Mouse (Mus musculus) left cerebral cortex, postnatal 25 days (tissue): ENCODE results near the gene Cidec. TPM values are rescaled to one million over a fixed set of nuclear protein-coding genes. Genes with fewer than 3 reads are reported as not detected.

ENCODE experiments used
- DNase-seq, 2 experiments: peaks; one replicate each; pipeline ENCODE4 v3.0.0; 2022; ENCODE audit warnings: low spot score in 2 of 2, mixed read lengths in 1 of 2
- intact Hi-C: fragments of 180-260 bp; cut with DNase I; formaldehyde crosslinking; loops from one replicate; pipeline ENCODE4 v1.15.1; 2025
- total RNA-seq, 2 experiments: library from RNA; stranded (reverse); gene quantifications; 2 replicates each; pipeline ENCODE4 v1.2.3; 2021

The Cidec gene
- total RNA-seq, 2 experiments from 2014 or later = not detected

DNA sequence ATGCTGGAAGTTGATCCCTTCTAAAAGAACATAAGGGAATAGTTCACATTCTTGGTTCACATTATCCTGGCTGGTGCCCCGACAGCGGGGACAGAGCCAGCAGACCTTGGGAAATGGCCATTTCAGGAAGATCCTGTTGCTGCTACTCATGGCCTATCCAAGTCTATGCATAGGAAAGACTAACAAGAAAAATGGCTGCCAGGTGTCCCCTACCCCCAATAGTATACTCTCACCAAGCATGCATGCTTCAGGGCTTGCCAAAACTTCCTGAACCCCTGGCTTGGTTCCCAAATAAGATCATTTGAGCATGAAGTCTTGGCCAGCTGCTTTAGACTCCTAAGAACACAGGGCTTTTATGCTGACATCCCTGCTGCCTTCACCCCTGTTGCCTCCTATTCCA, 16.3 kb upstream of the Cidec start:
- intact Hi-C loops = loop anchor here (5.0 kb wide), 1 partner anchor 80 kb away; the partner anchor contains the start of genes Emc3 and Fancd2
- DNase-seq = no peak

DNA sequence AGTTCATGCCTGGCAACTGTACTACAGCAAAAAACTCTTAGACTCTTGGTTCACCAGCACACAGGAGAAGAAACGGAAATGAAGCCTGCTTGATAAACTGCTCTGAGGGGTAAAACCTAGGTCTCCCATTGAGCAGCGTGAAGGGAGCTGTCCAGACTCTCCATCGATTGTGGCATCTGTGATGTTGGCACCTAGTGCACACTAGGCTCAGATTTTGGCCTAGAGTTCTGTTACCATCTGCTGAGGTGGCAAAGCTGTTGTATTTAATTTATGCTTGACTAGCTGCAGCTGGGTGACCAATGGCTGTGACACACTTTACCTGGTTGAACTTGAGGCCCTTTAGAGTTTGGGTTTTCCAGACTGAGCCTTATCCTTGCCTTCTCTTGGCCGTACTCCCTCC, 12.1 kb upstream of the Cidec start:
- DNase-seq = no peak
- intact Hi-C loops = no loop called here

DNA sequence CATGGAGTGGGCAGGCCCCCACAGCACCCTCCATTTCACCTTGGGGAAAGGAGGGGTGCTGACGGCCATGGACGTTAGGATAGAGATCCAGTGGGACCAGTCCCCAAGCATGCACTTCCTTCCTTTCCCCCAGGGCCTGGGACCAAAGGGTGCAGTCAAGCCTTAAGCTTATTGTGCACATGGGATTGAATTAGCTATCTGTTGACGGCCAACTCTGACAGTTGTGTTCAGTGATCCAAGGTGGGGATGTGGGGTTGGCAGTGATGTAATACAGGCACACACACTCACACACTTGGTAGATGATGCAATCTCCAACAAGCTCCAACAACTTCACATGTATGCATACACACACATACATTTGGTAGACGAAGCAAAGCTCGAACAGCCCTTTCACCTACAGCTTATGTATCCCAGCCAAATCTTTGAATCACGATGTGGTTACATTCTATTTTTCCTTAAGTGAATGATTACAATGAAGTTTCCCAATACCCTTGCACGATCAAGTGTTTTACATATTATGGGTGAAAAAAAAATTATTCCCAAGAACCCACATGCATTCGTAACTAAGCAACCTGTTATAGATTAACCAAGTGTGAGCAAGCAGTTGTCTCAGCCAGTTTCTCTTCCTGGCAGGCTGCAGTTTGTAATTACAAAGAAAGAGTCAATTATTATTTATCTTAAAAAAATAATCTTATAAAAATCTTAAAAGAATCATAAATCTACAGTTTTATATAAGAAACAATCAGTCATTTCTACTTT, 8.8 kb upstream of the Cidec start:
- DNase-seq = no peak
- intact Hi-C loops = no loop called here

DNA sequence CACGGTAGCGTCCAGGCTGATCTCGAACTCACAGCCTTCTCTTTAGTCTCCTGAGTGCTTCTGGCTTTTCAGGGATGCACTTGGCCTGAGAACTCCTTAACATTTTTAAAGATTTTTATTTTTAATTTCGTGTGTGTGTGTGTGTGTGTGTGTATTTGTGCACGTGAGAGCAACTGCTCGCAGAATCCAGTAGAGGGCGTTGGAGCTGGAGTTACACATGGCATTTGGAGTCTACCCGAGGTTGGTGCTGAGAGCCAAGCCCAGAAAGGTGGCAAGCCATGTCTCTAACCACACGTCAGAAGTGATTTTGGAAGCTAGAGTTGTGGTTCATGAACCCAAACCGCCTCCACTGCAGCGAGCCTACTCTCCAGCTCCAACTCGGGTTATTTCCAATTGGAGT, 7.5 kb upstream of the Cidec start:
- intact Hi-C loops = no loop called here
- DNase-seq = no peak

DNA sequence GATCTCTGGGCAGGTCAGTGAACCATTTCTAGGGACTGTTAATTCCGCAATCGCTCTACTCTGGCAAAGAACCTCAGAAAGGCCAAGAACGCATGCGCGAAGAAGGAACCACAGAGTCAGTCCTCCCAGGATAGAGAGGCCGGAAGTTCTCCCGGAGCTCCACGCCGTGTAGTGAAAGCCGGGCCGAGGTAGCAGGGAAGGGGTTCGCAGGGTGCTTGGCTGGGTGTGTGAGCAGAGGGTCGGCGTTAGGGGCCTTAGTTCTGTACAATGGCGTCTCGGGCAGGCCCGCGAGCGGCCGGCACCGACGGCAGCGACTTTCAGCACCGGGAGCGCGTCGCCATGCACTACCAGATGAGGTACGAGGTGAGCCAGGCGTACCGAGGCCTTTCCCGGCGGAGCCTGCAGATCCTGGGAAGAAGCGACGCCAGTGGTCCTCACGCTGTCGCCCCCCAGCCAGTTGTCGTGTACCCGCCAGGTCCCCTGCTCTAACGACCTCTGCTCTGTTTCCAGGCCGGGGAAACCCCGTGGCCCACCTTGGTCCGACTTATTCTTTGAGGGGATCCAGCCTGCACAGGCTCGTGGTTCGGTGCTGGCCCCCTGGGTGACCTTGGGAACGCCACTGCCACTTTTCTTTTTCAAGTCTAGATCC, 7.0 kb upstream of the Cidec start, which contains the start of gene Jagn1:
Jagn1 (plus strand) TSS at position 128 of the 649 bp plus-strand sequence.
- DNase-seq = peak; percentile 88 to 93
- intact Hi-C loops = loop anchor here (1.0 kb wide), 1 partner anchor 27 kb away; no protein-coding TSS in a partner anchor

DNA sequence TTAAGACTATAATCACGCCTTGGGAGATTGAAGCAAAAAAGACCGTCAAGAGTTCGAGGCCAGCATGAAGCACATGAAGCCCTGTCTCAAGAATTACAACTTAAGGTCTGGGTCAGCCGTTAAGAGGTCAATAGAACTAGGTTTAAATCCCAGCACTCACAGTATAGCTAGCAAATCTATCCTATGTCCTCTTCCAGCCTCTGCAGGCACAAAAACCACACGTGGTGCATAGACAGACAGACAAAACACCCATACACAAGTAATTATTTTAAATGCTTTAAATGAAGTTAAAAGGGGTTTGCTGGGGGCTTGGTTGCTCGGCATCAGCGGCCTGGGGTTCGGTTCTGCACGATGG, 6.5 kb upstream of the Cidec start:
- intact Hi-C loops = loop anchor here (1.0 kb wide), 1 partner anchor 27 kb away; no protein-coding TSS in a partner anchor

DNA sequence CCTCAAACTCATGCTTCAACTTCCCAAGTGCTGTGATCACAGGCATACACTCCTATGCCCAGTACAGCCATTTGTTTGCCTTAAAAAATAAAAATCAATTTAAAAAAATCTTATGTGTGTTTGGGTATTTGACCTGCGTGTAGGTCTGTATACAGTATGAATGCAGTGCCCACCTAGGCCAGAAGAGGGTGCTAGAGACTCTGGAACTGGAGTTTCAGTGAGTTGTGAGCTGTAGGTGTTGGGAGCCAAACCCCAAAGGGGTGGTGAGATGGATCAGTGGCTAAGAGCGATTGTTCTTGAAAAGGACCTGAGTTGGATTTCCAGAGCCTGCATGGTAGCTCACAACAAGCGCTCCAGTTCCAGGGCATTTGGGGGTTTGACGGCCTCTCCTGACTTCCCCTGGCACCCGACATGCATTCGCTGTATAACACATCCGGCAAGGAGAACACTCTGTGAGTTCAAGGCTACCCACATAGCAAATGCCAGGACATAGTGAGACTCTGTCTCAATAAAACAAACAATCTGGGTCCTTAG, 5.7 kb upstream of the Cidec start:
- intact Hi-C loops = no loop called here

More for the DNA sequence above, 6.5 kb upstream of the Cidec start:
- no peak for DNase-seq

DNA sequence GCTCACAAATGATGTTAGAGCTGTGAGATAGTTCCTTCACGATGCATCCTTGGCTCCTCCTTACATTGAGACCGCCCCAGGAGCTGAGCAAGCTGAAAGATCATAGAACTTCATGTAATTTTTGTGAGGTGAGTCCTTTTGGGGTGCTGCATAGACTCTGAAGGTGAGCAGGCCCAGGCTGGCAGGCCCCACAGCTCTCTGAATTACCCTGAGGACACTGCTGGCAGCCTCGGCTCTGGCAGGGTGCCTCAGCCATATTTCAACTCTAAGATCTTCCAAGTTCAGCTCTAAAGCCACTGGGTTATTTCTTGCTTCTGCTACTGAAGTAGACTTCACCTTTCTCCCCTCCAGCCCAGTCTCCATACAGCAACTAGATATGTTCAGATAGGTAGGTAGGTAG, 5.1 kb upstream of the Cidec start:
- intact Hi-C loops = no loop called here

More for the DNA sequence above, 5.7 kb upstream of the Cidec start:
- peak; percentile 54 to 74 for DNase-seq

DNA sequence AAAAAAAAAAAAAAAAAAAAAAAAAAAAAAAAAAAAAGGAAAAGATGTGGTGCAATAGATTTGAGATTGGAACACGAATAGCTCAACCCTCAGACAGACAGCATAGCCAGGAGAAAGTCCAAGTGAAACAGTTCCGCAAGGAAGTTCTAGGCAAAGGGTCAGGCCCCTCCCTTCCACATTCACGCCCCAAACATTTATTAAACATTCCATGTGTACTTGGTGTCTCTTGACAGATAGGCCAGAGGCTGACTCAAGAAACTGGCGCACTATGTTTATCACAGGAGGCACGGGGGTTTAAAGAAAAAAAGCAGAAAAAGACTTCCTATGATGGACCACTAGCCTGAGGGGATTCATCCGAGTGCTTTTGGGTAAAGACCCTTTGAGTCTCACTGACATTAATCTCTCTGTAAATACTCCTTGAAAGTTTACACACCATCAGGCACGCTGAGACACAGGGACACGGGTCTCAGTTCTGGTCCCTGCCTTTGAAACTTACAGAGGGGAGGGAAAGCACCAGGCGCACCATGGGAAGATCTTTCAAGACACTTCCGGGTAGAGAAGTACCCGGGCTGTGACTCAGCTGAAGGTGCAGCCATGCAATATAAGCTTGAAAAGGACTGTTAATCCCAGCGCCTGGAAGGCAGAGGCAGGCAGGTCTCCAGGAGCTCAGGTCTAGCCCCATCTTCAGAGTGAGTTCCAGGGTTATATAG, 3.3 kb upstream of the Cidec start:
- intact Hi-C loops = no loop called here
- no peak for DNase-seq

More for the DNA sequence above, 5.1 kb upstream of the Cidec start:
- no peak for DNase-seq

DNA sequence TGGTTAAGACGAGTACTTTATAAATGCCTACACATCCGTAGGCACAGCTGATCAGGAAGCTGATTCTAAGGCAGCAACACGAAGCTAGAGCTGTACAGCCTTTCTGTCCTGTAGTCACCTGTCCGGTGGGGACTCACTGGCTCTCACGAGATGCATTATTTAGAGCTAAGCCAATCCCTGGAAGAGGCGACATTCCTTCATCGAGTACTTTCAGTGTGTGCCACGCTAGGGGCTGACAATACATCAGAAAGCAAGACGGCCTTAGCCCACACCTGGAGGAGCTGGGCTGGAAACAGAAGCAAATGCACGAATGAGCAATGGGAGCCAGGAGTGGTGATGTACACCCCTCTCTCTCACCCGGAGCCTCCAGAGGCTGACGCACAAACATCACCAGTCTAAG, 1.6 kb upstream of the Cidec start:
- no peak for DNase-seq
- intact Hi-C loops = no loop called here

DNA sequence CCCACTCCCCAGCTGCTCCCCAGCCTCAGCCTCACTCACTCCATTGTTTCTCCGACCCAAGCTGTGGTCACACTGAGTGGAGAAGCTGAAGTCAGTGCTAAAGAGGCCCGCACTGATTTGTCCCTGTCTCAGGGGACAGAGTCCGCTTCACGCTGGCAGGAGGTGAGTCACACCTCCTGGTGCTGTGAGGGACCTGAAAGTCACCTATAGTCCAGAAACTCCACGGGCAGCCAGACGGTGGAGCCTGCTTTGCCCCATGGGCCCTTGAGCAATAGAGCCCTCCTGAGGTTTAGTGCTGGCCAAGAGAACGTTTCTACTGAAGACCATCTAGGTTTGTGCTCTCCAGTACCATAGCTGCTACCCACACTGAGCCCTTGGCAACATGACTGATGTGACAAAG, 869 bp downstream of the Cidec start:
- intact Hi-C loops = no loop called here
- no peak for DNase-seq

DNA sequence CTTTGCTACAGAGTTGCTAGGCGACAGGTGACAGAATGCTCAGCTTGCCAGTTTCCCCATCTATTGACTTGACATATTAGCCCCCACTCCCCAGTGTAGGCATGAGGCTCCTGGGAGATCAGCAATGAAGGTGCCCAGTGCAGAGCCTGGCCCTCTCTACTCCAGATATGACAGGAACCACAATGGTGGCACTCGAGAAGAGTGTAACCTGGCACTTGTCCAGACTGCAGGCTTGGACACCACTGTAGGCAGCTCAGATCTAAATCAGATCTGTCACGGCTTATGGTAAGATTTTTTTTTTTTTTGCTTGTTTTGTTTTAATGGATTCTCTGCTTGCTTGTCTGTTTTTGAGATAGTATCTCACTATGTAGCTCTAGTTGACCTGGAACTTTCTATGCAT, 1.9 kb downstream of the Cidec start:
- no peak for DNase-seq
- intact Hi-C loops = no loop called here

DNA sequence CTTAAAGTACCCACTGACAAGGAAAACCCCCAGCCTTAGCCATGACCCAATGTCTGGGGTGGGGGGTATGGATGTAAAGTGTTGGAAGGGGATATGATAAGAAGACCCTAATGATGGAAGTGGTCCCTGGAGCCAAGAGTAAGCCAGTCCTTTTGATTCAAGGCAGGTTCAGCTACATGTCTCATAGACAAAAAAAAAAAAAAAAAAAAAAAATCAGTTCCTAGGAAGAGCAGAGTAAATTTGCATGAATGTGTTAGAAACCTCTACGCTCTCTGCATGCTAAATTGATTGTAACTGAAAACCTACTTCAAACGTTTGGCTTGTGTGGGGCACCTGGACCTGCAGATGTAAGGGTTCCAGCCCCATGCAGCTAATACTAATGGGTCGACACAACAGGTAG, 3.8 kb downstream of the Cidec start:
- DNase-seq = no peak
- intact Hi-C loops = no loop called here

DNA sequence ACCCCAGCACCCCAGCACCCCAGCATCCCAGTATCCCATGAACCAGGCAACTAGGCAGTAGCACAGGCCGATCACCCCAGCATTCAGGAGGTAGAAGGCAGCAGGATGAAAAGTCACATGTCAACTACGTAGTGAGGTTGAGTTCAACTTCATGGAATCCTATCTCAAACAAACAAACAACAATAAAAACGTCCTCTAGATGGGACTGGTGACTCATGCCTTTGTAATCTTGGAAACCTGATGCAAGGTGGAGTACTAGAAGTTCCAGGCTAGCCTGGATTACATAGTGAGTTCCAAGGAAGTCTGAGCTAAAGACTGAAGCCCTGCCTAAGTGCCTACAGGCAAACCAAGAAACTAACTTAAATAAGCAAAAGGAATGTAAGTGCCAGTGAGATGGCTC, 4.7 kb downstream of the Cidec start:
- intact Hi-C loops = no loop called here
- no peak for DNase-seq

DNA sequence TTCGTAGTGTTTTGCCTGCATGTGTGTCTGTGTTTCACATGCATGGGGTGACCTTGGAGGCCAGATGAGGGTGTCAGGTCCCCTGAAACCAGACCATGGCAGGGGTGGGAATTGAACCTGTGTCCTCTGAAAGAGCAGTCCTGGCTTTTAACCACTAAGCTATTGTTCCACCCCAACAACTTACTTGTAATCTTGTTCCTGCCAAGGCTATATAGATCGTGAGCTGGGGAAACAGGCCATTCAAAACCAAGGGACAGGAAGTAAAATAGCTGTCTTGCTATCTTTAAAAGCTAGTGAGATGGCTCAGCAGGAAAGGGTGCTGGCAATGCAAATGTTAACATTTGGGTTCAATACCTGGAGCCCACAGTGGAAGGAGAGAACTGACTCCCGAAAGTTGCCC, 5.6 kb downstream of the Cidec start:
- intact Hi-C loops = no loop called here

DNA sequence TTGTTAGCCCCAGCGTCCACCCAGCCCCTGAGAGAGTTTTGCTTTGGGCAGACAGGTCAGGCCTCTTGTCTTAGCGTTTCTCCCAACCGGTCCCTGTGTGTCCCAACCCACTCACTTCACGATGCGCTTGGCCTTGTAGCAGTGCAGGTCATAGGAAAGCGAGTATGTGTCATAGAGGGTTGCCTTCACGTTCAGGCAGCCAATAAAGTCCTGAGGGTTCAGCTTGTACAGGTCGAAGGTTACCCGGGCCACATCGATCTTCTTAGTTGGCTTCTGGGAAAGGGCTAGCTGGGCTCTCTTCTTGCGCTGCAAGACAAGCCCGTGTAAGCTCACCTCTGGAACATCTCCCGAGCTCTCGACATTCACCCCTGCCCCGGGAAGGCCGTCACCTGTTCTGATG, 7.6 kb downstream of the Cidec start:
- intact Hi-C loops = no loop called here
- DNase-seq = no peak

More for the DNA sequence above, 5.6 kb downstream of the Cidec start:
- no peak for DNase-seq

DNA sequence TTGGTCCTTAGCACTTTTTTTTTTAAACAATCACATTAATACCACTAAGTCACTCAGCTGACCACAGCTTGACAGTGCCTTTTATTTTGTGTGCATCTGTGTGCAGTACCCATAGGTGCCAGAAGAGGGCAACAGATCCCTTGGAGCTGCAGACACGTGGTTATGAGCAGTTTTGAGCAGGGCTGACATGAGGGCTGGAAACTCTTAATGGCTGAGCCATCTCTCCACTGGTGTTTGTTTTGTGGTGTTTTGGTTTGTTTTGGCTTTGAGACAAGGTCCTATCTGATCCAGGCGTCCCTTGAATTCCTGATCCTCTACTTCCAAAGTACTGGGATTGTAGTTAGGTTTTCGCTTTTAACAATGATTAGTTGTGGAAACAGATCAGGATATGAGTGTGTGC, 8.2 kb downstream of the Cidec start:
- intact Hi-C loops = no loop called here
- no peak for DNase-seq

DNA sequence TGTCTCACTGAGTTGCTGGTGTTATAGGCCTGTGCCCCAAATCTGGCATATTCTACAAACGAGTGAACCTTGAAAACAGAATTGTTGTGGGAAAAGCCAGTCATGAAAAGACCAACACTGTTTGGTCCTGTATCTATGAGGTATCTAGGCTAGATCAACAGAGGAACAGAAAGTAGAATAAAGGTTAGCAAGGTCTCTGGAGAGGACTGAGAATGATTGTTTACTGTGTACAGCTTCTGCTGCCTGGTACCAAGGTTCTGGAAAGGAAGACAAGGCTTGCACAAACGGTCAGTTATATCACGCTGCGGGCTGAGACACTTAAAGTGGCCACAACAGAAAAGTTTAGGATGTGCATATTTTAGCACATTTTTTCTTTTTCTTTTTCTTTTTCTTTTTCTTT, 8.9 kb downstream of the Cidec start:
- intact Hi-C loops = no loop called here

DNA sequence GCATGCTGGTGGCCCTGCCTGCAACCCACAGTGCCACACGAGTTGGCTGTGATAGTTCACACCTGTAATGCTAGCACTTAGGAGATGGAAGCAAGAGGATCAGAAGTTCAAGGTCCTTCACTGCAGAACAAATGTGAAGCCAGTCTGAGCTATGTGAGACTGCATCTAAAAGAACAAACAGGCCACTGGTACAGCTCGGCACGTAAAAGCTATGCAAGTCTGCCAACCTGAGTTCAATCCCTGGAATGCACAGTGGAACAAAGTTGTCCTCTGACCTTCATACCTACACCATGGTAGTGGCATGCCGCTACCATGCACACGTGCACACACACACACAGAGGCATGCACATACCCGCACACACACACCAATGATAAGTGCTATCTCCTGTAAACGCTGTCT, 11.4 kb downstream of the Cidec start:
- intact Hi-C loops = no loop called here
- DNase-seq = no peak

More for the DNA sequence above, 8.9 kb downstream of the Cidec start:
- DNase-seq = no peak

DNA sequence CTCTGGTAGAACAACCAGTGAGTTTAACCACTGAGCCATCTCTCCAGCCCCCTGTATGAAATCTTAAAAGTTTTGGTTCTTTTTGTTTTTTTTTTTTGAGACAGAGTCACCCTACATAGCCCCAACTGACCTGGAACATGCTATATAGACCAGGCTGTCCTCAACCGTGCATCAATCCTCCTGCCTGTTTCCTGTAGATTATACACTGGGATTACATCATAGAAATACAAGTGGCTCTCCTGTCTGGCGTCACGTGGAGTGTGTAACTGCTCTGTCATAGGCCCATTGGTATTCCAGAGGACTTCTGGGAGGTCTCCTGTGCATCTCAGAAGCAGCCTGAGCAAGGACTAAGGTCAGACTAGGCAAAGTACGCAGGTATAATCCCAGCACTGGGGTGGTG, 12.6 kb downstream of the Cidec start:
- no peak for DNase-seq
- intact Hi-C loops = no loop called here
